Mouse (Mus musculus): ENCODE measurements around the gene Uhrf1.

- TF ChIP-seq CTCF (conservative IDR thresholded peaks at IDR 0.05 in 1 of 2, IDR thresholded peaks at IDR 0.05 in 1 of 2; ENCODE audit: low read depth in 2 of 2, low read length in 2 of 2), result no peak
- no peak for TF ChIP-seq SMC3 (IDR thresholded peaks at IDR 0.05; ENCODE audit: low read depth, low read length)
- no peak for TF ChIP-seq MYC (IDR thresholded peaks at IDR 0.05; ENCODE audit: low read depth, low read length)
- no peak for TF ChIP-seq MEF2A (IDR thresholded peaks at IDR 0.05; ENCODE audit: borderline replicate concordance, low read depth, low read length)
- TF ChIP-seq ZC3H11A (IDR thresholded peaks at IDR 0.05; ENCODE audit: low read depth, low read length), result no peak
- TF ChIP-seq ELF1 (IDR thresholded peaks at IDR 0.05; ENCODE audit: low read depth, low read length), result no peak
- TF ChIP-seq GABPA (IDR thresholded peaks at IDR 0.05; ENCODE audit: insufficient replicate concordance, low read depth, low read length), result no peak
- no peak for TF ChIP-seq SIN3A (IDR thresholded peaks at IDR 0.05; ENCODE audit: low read length)
- no peak for TF ChIP-seq RAD21 (IDR thresholded peaks at IDR 0.05; ENCODE audit: low read depth, low read length)
- TF ChIP-seq EP300 (IDR thresholded peaks at IDR 0.05; ENCODE audit: low read length), result no peak
These were observed 47.7 kb upstream of the Uhrf1 start for GRCm38 (mm10) chr17:56255429-56255828.
